Mouse (Mus musculus) frontal cortex, adult 2 months (tissue): ENCODE measurements at regions not wholly inside any gene's neighbourhood (a gene's known extent, or its start where the extent isn't known, plus 50 kb on each side); places are given as distances from the start of the nearest gene placed in this dataset.
"Not testable (repeated sequence)": the region's sequence is repeated elsewhere in the genome, so short reads cannot be mapped to it uniquely, and the experiment has no call there.

Source experiments
- DNase-seq, 2 experiments: peaks; one replicate each; pipeline ENCODE4 v3.0.0; 2022; ENCODE audit warnings: low spot score in 1 of 2; ENCODE audit errors: extremely low spot score in 1 of 2

DNA sequence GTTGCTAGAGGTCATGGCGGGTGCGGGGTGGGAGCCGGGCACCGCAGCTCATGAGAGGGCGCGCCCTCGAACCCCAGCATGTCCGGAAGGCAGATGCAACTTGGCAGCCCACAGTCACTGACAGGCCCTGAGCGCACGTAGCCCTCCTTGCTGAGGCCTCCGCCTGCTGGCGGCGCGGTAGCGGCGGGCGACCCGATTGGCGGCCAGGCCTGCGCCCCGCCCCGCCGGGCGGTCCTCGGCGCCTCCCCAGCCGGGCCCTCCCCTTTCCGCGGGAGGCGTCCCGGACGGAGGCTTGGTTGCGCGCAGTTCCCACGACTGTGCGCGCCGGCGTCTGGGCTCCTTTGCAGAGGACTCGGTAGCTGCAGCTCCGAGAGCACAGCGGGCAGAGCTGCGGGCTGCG lies 301.9 kb downstream of the Hpcal1 start:
- DNase-seq: peak in 1 of 2 experiments; percentile 4

DNA sequence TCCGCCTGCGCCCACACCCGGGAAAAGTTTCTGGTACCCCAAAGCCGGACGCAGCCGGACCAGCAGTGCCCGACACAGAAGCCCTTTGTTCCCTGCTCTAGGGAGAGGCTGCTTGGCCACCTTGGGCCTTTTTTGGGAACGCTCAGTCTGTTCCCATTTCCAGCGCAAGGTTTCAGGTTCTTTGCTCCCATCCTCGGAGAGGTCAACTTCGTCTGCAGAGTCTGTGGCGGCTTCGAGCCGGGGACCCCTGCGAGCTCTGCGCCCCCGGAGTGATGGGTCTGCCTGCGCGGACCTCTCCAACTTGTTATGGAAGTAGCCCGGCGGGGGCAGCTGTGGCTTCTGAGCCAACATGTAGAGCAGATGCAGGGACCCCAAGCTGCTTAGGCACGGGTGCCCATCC lies 302.7 kb downstream of the Hpcal1 start:
- not testable (repeated sequence) for DNase-seq
